Mouse (Mus musculus) hindbrain, embryonic 15.5 days (tissue): Measurements from ENCODE around the gene Sp7. TPM values are rescaled to one million over a fixed set of nuclear protein-coding genes. Genes with fewer than 3 reads are reported as not detected.
A peak's percentile ranks its signal among the peaks of the same experiment; 100 is the strongest.

ENCODE experiments used
- ATAC-seq: fragments of 200-750 bp; cut with Nextera tagmentation; 2 replicates; pipeline ENCODE4 v1.8.0; 2017; ENCODE audit warnings: low read depth, moderate number of reproducible peaks, moderate TSS enrichment; ENCODE audit not compliant: low FRiP score
- H3K27ac ChIP-seq: fragments of 300-500 bp; sonication (generic); replicated peaks from 2 replicates; pipeline ENCODE4 v1.5.1; 2015; ENCODE audit warnings: mild to moderate bottlenecking, inconsistent platforms
- H3K27me3 ChIP-seq: fragments of 300-500 bp; sonication (generic); 2 replicates; pipeline ENCODE4 v1.6.1; 2015; ENCODE audit warnings: control low read depth, inconsistent platforms
- H3K36me3 ChIP-seq: fragments of 300-500 bp; sonication (generic); 2 replicates; pipeline ENCODE4 v1.6.1; 2015; ENCODE audit warnings: control low read depth, inconsistent platforms
- H3K4me1 ChIP-seq: fragments of 300-500 bp; sonication (generic); replicated peaks from 2 replicates; pipeline ENCODE4 v1.6.1; 2015; ENCODE audit warnings: control low read depth, inconsistent platforms
- H3K4me2 ChIP-seq: fragments of 300-500 bp; sonication (generic); 2 replicates; pipeline ENCODE4 v1.6.1; 2015; ENCODE audit warnings: moderate library complexity, mild to moderate bottlenecking, inconsistent platforms
- H3K4me3 ChIP-seq: fragments of 300-500 bp; sonication (generic); 2 replicates; pipeline ENCODE4 v1.5.1; 2015; ENCODE audit warnings: mild to moderate bottlenecking, inconsistent platforms
- H3K9ac ChIP-seq: fragments of 300-500 bp; sonication (generic); 2 replicates; pipeline ENCODE4 v1.6.1; 2015; ENCODE audit warnings: inconsistent platforms
- H3K9me3 ChIP-seq: fragments of 300-500 bp; sonication (generic); 2 replicates; pipeline ENCODE4 v1.6.1; 2016; ENCODE audit warnings: control low read depth, inconsistent platforms
- WGBS: fragments of 180-500 bp; shearing (Covaris S2); methylation state at CpG from one replicate; pipeline ENCODE4 v1.1.7; 2015; 5-methylcytosine and 5-hydroxymethylcytosine counted together
- polyA plus RNA-seq: library from polyadenylated mRNA; unstranded; fragments of >200 nt; fragmentation: Nextera tagmentation; extraction: Ambion mirVana; gene quantifications from 2 replicates; pipeline ENCODE4 v1.2.1, GENCODE M21; 2015

Sp7 gene
- 0.57 and 0.71 TPM in 2 replicates for polyA plus RNA-seq

DNA sequence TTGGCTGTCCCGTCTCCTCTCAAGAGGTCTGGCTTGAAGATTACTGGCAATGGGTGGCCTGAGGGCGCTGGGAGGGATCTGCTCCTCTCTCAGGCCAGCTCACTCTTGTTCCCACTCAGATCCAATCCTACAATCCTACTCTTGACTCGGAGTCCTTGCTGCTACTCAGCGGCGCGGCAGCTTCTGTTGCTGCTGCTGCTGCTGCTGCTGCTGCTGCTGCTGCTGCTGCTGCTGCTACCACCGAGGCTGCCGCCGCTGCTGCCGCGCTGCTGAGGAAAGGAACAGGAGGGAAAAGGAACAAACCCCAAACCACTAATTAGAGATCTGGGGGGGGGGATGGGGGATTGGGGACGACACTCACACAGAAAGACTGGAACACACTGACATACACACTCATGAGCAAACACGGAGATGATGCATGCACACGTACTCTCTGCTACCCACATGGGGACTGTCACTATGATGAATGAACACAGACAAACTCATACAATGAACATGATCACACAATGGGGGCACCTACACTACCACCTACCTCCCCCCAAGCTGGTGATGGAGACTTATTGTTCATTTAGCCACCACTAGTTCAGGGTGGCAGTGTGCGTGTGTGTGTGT is at the start of gene Sp7:
TSS of gene Sp7 (minus strand) at position 450 of the 612 bp plus-strand sequence.
- H3K27ac ChIP-seq = no peak within 1 kb of the TSS
- H3K4me3 ChIP-seq = peak within 1 kb of the TSS; percentile 29
- no peaks in the 10 kb centered on the region for H3K36me3 ChIP-seq
- ATAC-seq = peak; percentile 54; the same call in 1 of the 2 replicates
- peak within 1 kb of the TSS; percentile 56 for H3K4me2 ChIP-seq
- WGBS = 5% methylated on average over 15 of the region's 15 CpGs
- peaks cover 18% of the 10 kb centered on the region for H3K4me1 ChIP-seq
- H3K9me3 ChIP-seq = no peaks in the 10 kb centered on the region
- peaks cover 19% of the 10 kb centered on the region; the same call in 1 of the 2 replicates for H3K27me3 ChIP-seq
- H3K9ac ChIP-seq = peak within 1 kb of the TSS; percentile 27

DNA sequence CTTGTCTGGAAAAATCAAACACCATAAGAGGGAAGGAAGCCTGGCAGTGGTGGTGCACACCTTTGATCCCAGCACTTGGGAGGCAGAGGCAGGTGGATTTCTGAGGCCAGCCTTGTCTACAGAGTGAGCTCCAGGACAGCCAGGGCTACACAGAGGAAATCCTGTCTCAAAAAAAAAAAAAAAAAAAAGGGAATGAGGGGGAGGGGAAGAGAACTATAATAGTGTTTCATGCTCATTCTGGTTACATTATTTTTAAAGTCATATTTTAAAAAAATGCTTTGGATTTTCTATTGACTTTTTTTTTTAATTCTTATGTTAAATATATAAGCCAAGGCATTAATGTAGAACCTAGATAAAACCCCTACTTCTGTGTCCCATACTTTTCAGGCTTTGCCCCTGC is 46.7 kb upstream of the Sp7 start:
- H3K36me3 ChIP-seq = peaks cover 39% of the 10 kb centered on the region
- H3K4me1 ChIP-seq = peaks cover 35% of the 10 kb centered on the region
- no peak overlapping the region for H3K9ac ChIP-seq
- H3K27ac ChIP-seq = no peak overlapping the region
- H3K4me3 ChIP-seq = no peak overlapping the region
- no peaks in the 10 kb centered on the region for H3K9me3 ChIP-seq
- H3K27me3 ChIP-seq = no peaks in the 10 kb centered on the region
- ATAC-seq = no peak
- no peak overlapping the region for H3K4me2 ChIP-seq

DNA sequence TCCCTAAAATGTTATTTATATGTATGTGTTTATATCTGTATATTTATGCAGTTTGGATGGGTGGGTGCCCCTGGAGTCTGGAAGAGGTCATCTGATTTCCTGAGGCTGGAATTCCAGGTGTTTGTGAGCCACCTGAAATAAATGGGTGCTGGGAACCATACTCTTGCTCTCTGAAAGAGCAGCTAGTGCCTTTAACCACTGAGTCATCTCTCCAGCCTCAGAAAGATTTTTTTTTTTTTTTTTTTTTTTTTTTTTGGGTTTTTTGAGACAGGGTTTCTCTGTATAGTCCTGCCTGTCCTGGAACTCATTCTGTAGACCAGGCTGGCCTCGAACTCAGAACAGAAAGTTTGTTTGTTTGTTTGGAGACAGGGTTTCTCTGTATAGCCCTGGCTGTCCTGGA is 44.1 kb upstream of the Sp7 start:
- Histone ChIP-seq H3K4me2 (peak overlapping the region; percentile 34), H3K9me3 (no peaks in the 10 kb centered on the region), H3K27ac (no peak overlapping the region), H3K4me1 (peaks cover 54% of the 10 kb centered on the region), H3K27me3 (no peaks in the 10 kb centered on the region), H3K9ac (no peak overlapping the region), H3K4me3 (0 out of 2 replicates have a peak overlapping the region, but pooled peaks have one; percentile 4), H3K36me3 (peaks cover 47% of the 10 kb centered on the region)
- 100% methylated on average over 1 of the region's 1 CpGs for WGBS
- ATAC-seq = no peak

DNA sequence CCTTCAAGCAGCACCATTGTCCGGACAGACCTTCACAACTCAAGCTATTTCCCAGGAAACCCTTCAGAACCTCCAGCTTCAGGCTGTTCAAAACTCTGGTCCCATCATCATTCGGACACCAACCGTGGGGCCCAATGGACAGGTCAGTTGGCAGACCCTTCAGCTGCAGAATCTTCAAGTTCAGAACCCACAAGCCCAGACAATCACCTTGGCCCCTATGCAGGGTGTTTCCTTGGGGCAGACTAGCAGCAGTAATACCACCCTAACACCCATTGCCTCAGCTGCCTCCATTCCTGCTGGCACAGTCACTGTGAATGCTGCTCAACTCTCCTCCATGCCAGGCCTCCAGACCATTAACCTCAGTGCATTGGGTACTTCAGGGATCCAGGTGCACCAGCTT is 42.3 kb upstream of the Sp7 start:
- no peak for ATAC-seq
- Histone ChIP-seq H3K36me3 (peaks cover 46% of the 10 kb centered on the region), H3K27ac (no peak overlapping the region), H3K27me3 (no peaks in the 10 kb centered on the region), H3K4me2 (peak overlapping the region; percentile 14), H3K4me3 (no peak overlapping the region), H3K9ac (no peak overlapping the region), H3K4me1 (peaks cover 58% of the 10 kb centered on the region), H3K9me3 (no peaks in the 10 kb centered on the region)
- 96% methylated on average over 3 of the region's 3 CpGs for WGBS

DNA sequence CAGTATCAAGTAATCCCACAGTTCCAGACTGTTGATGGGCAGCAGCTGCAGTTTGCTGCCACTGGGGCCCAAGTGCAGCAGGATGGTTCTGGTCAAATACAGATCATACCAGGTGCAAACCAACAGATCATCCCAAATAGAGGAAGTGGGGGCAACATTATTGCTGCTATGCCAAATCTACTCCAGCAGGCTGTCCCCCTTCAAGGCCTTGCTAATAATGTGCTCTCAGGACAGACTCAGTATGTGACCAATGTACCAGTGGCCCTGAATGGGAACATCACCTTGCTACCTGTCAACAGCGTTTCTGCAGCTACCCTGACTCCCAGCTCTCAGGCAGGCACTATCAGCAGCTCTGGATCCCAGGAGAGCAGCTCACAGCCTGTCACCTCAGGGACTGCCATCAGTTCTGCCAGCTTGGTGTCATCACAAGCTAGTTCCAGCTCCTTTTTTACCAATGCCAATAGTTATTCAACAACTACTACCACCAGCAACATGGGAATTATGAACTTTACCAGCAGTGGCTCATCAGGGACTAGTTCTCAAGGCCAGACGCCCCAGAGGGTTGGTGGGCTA is 41.7 kb upstream of the Sp7 start:
- H3K4me2 ChIP-seq = peak overlapping the region; percentile 14; the same call in 1 of the 2 replicates
- H3K4me1 ChIP-seq = peaks cover 56% of the 10 kb centered on the region
- H3K9ac ChIP-seq = no peak overlapping the region
- no peak overlapping the region for H3K4me3 ChIP-seq
- ATAC-seq = no peak
- H3K27me3 ChIP-seq = no peaks in the 10 kb centered on the region
- WGBS = 79% methylated on average over 2 of the region's 2 CpGs
- H3K9me3 ChIP-seq = no peaks in the 10 kb centered on the region
- H3K27ac ChIP-seq = no peak overlapping the region
- H3K36me3 ChIP-seq = peaks cover 44% of the 10 kb centered on the region

DNA sequence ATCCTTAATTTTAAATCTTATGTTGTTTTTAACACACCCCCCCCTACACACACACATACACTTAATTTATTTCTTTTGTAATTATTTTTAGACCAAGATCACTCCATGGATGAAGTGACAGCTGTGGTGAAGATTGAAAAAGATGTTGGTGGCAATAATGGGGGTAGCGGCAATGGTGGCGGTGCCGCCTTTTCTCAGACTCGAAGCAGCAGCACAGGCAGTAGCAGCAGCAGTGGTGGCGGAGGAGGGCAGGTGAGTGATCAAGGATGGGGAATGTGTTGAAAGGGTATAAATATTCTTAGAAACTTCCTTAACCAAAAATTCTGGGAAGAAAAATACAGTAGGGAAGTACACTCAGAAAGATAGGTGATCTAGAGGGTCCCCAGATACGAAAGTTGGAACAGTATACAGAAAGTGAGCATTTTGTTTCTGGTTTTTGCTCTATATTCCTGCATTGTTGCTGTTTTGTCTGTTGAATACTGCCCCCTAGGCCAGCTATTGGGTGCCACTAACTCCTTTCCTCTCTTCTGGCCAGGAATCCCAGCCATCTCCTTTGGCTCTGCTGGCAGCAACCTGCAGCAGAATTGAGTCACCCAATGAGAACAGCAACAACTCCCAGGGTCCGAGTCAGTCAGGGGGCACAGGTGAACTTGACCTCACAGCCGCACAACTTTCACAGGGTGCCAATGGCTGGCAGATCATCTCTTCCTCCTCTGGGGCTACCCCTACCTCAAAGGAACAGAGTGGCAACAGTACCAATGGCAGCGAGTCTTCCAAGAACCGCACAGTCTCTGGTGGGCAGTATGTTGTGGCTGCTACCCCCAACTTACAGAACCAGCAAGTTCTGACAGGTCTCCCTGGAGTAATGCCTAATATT is 40.9 kb upstream of the Sp7 start:
- H3K4me1 ChIP-seq = peaks cover 56% of the 10 kb centered on the region
- ATAC-seq = no peak
- H3K36me3 ChIP-seq = peaks cover 40% of the 10 kb centered on the region
- 93% methylated on average over 10 of the region's 10 CpGs for WGBS
- no peaks in the 10 kb centered on the region for H3K27me3 ChIP-seq
- no peak overlapping the region for H3K4me2 ChIP-seq
- H3K9me3 ChIP-seq = no peaks in the 10 kb centered on the region
- no peak overlapping the region for H3K27ac ChIP-seq
- peak overlapping the region; percentile 85; the same call in 1 of the 2 replicates for H3K4me3 ChIP-seq
- no peak overlapping the region for H3K9ac ChIP-seq

DNA sequence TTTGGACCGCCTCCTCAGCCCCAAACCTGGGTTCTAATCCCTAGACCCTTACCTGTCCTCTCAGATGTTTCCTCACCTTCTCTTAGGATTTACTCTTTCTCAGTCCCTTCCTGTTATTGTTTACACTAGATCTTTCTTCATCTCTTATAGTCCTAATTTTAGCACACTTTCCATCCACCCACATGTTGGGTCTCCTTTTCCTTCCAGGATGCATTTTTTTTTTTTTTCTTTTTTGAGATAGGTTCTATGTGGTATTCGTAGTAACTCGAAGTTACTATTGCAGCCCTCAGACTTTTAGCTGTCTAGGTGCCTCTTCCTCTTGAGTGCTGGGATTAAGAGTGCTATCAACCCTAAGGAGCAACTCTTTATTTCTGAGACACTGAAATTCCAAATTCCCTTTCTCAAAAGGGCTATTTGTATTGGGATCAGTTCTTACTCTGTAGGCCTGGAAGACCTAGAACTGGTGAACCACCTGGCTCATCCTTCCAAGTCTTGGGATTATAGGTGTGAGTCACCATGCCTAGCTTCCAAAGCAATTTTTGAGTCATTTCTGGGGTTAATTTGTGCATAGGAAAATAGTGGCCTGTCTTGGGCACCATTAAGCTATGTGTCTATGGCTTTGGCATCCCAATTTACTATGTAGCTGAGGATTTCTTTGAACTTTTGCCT is 40.1 kb upstream of the Sp7 start:
- Histone ChIP-seq H3K4me2 (peak overlapping the region; percentile 58), H3K36me3 (peaks cover 32% of the 10 kb centered on the region), H3K27me3 (no peaks in the 10 kb centered on the region), H3K9me3 (no peaks in the 10 kb centered on the region), H3K4me1 (peaks cover 54% of the 10 kb centered on the region), H3K27ac (peak overlapping the region; percentile 93), H3K9ac (peak overlapping the region; percentile 86), H3K4me3 (peak overlapping the region; percentile 85)
- ATAC-seq = no peak
- 19% methylated on average over 3 of the region's 3 CpGs for WGBS

DNA sequence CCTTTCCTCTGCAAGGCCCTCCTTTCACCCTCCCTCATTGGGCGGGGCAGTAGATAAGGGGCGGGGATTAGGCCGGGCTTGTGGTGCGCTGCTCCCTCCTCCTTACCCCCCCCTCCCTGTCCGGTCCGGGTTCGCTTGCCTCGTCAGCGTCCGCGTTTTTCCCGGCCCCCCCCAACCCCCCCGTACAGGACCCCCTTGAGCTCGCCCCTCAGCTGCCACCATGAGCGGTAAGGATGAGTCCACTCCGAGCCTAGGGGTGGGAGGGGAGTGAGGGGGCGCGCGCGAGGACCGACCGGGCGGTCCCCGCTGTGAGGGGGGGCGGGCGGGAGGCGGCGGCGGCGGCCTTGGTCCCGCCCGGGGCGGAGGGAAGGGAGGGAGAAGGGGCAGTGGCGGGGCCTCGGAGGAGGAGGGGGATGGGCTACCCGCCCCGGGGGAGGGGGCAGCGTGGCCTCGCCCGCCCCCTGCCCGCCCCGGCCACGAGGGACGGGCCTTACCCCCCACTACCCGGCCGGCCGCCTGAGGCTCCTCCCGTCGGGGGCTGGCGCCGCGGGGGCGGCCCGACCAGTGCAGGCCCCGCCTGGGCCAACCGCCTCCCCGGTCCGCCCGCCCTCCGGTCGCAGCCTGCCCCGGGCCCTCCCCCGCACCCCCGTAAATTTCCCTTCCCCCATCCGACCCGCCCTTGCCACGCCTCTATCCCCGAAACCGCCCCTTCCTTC is 39.4 kb upstream of the Sp7 start:
- Histone ChIP-seq H3K4me1 (peaks cover 48% of the 10 kb centered on the region), H3K4me2 (peak overlapping the region; percentile 58), H3K4me3 (peak overlapping the region; percentile 85), H3K36me3 (peaks cover 28% of the 10 kb centered on the region), H3K27me3 (no peaks in the 10 kb centered on the region), H3K27ac (peak overlapping the region; percentile 93), H3K9me3 (no peaks in the 10 kb centered on the region), H3K9ac (peak overlapping the region; percentile 86)
- 1% methylated on average over 35 of the region's 69 CpGs for WGBS
- no peak for ATAC-seq

DNA sequence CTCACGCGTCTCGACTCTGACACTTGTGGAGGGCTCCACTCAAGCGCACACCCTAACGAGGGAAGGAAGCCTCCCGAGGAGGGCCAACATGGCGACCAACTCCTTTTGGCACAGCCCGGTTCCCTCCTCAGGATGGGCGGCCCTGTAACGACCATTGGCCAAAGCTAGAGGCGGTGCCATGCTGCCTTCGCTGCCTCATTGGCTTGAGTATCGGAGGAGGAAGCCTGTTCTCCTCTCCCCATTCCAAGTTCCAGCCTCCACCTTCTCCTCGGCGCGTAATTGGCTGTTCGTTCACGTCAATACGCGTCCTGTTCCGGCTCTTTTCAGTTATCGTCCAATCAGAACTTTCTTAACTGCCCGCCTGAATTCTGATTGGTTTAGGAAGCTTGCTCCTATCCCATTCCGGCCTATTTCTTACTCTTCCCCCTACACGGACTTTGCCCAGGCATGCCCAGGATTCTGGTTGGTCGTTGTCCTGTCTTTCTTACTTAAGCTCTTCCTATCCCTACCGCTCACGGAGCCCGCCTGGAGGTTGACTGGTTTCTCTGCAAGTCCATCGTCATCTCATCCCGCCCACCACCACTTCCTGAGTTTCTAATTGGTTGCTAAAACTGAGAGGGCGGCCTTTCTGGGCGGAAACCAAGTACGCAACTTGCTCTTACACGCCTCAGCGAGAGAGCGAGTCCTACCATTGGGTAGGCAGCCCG is 38.7 kb upstream of the Sp7 start, which contains the start of gene Sp1:
TSS of gene Sp1 (plus strand) at position 655 of the 707 bp plus-strand sequence.
- under 1% methylated on average over 38 of the region's 38 CpGs for WGBS

DNA sequence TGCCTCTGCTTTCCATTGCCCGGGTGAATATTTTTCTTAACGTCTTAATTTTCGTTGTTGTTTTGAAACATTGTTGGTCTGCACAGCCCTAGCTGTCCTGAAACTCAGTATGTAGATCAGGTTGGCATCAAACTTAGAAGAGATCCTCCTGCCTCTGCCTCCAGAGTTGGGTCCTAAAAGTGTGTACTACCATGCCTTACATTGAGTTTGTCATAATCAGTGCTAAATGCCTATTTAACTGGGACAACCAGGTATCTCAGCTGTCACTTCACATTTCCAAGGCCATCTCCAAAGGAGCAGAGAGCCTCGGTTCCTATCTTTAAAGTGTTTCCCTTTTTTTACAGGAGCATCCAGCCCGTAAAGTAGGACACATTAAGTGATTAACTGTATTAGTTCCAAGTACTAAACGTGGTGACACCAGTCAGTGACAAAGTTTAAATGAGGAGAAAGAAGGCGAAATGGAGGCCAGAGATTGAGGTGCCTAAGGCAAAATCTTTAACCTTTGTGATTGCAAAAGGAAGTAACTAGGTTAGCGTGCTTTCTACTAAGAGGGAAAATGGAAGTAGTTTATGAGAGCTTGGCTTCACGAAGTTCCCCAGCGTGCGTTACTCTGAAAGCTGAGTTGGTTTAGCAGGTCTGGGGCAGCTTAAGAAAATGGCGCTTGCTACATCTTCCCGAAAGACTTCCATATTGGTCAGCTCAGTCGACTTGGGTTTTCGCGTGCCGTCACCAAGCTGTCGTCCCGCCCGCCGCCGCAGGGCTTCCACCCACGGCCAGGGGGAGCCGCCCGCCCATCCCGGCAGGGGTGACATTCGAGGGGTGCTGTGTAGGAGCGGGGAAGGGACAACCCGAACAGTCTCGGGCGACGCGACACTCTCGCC is 37.9 kb upstream of the Sp7 start:
- Histone ChIP-seq H3K4me1 (peaks cover 36% of the 10 kb centered on the region), H3K36me3 (peaks cover 19% of the 10 kb centered on the region), H3K4me2 (peak overlapping the region; percentile 57), H3K27ac (peak overlapping the region; percentile 99), H3K9me3 (no peaks in the 10 kb centered on the region), H3K9ac (peak overlapping the region; percentile 58), H3K4me3 (peak overlapping the region; percentile 55), H3K27me3 (no peaks in the 10 kb centered on the region)
- ATAC-seq = no peak
- WGBS = 16% methylated on average over 34 of the region's 34 CpGs

More for the DNA sequence above, 38.7 kb upstream of the Sp7 start, which contains the start of gene Sp1:
- Histone ChIP-seq H3K9ac (peak within 1 kb of the TSS; percentile 86), H3K4me3 (peak within 1 kb of the TSS; percentile 85), H3K27ac (peak within 1 kb of the TSS; percentile 99), H3K4me1 (peaks cover 44% of the 10 kb centered on the region), H3K27me3 (no peaks in the 10 kb centered on the region), H3K9me3 (no peaks in the 10 kb centered on the region), H3K36me3 (peaks cover 26% of the 10 kb centered on the region), H3K4me2 (peak within 1 kb of the TSS; percentile 58)
- ATAC-seq = peak; percentile 99
